Mouse (Mus musculus): ENCODE measurements at regions not wholly inside any gene's neighbourhood (a gene's known extent, or its start where the extent isn't known, plus 50 kb on each side); places are given as distances from the start of the nearest gene placed in this dataset.
A peak's percentile ranks its signal among the peaks of the same experiment; 100 is the strongest.

DNA sequence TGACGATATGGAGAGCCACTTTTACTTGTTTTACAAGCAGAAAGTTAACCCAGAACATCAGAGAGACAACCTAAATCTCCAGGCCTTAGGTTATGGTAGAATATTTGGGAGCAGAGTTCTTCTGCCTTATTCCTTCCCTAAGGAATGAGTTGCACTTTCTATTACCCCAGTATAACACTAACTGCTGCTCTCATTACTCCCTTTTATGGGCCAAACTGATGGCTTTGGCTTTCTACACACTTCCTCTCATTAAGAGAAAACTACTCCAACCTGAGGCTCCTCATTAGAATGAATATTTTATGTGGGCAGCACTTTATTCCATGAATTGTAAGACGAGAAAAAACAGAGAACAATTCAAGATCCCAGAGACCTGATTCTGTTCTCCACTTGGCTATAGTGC, 289.0 kb upstream of the Tnc start:
- no peak overlapping the region for H3K9ac ChIP-seq (replicated peaks; ENCODE audit: low read depth)
- ATAC-seq (no peak), DNase-seq (ENCODE audit: low spot score) (no peak)
- H3K27ac ChIP-seq (ENCODE audit: low read length): no peak overlapping the region
- TF ChIP-seq CTCF (IDR thresholded peaks at IDR 0.05): no peak
- TF ChIP-seq EP300 (IDR thresholded peaks at IDR 0.05): no peak
- H3K4me2 ChIP-seq (replicated peaks; ENCODE audit: low read depth, low read length): no peak overlapping the region
- H3K4me3 ChIP-seq (ENCODE audit: low read depth, low read length): no peak overlapping the region
- no peaks in the 10 kb centered on the region for H3K36me3 ChIP-seq (ENCODE audit: insufficient read depth, low read length)
- WGBS: 63% methylated on average over 2 of the region's 2 CpGs
- H3K27me3 ChIP-seq (replicated peaks; ENCODE audit: insufficient read depth, low read length): no peaks in the 10 kb centered on the region
- H3K4me1 ChIP-seq (ENCODE audit: insufficient read depth, low read depth, low read length): no peaks in the 10 kb centered on the region
- no peaks in the 10 kb centered on the region for H3K9me3 ChIP-seq (ENCODE audit: low read length)

DNA sequence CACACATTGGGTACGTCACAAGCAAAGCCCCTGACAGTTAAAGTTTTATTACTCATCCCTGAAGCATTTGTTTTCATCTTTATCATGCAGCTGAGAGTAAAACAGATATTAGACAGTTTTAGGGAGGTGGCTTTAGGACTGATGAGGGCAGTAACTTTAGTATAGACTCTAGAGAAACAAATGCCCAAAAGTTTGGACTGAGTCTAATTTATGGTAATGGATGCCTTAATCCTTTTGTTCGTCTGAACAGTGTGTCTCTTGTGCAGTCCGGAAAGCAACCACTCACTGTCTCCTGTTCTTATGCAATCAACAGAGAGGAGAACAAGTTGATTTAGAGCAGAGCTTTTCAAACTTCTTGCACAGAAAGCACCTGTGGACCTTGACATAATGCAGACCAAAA, 283.4 kb upstream of the Tnc start:
- WGBS: 50% methylated on average over 3 of the region's 3 CpGs
- TF ChIP-seq CTCF (IDR thresholded peaks at IDR 0.05) (no peak), EP300 (IDR thresholded peaks at IDR 0.05) (no peak)
- no peak for ATAC-seq

DNA sequence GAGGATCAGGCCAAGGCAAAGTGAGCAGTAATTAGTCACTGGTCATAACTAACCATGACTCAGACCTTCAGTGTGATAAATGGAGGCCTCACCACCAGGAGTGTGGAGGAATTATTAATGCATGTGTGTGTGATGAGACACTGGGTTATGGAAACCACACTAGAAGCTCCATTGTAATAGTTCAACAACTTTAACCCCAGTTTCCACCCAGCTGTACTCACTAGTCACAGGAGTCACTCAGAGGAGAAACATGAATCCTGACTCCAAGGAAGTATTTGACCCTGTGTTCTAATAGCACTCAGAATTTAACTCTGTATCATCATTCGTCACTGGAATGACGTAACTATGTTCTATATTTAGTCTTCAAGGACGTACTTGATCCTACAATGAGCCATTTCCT, 277.6 kb upstream of the Tnc start:
- Histone ChIP-seq H3K27me3 (replicated peaks; ENCODE audit: insufficient read depth, low read length) (no peaks in the 10 kb centered on the region), H3K36me3 (ENCODE audit: insufficient read depth, low read length) (no peaks in the 10 kb centered on the region), H3K9ac (replicated peaks; ENCODE audit: low read depth) (no peak overlapping the region), H3K27ac (ENCODE audit: low read length) (no peak overlapping the region), H3K4me1 (ENCODE audit: insufficient read depth, low read depth, low read length) (no peaks in the 10 kb centered on the region), H3K9me3 (ENCODE audit: low read length) (no peaks in the 10 kb centered on the region), H3K4me3 (ENCODE audit: low read depth, low read length) (no peak overlapping the region), H3K4me2 (replicated peaks; ENCODE audit: low read depth, low read length) (no peak overlapping the region)
- peak; percentile 15 for DNase-seq (ENCODE audit: low spot score)
- 20% methylated on average over 3 of the region's 3 CpGs for WGBS
- TF ChIP-seq CTCF (IDR thresholded peaks at IDR 0.05): no peak
- TF ChIP-seq EP300 (IDR thresholded peaks at IDR 0.05): 0 out of 2 replicates have a peak, but pooled peaks have one; percentile 20
- ATAC-seq: no peak

More for the DNA sequence above, 283.4 kb upstream of the Tnc start:
- no peak for DNase-seq (ENCODE audit: low spot score)
- no peaks in the 10 kb centered on the region for H3K36me3 ChIP-seq (ENCODE audit: insufficient read depth, low read length)
- H3K27me3 ChIP-seq (replicated peaks; ENCODE audit: insufficient read depth, low read length): no peaks in the 10 kb centered on the region
- H3K27ac ChIP-seq (ENCODE audit: low read length): no peak overlapping the region
- no peaks in the 10 kb centered on the region for H3K4me1 ChIP-seq (ENCODE audit: insufficient read depth, low read depth, low read length)
- no peak overlapping the region for H3K4me3 ChIP-seq (ENCODE audit: low read depth, low read length)
- H3K9me3 ChIP-seq (ENCODE audit: low read length): no peaks in the 10 kb centered on the region
- no peak overlapping the region for H3K9ac ChIP-seq (replicated peaks; ENCODE audit: low read depth)
- no peak overlapping the region for H3K4me2 ChIP-seq (replicated peaks; ENCODE audit: low read depth, low read length)

DNA sequence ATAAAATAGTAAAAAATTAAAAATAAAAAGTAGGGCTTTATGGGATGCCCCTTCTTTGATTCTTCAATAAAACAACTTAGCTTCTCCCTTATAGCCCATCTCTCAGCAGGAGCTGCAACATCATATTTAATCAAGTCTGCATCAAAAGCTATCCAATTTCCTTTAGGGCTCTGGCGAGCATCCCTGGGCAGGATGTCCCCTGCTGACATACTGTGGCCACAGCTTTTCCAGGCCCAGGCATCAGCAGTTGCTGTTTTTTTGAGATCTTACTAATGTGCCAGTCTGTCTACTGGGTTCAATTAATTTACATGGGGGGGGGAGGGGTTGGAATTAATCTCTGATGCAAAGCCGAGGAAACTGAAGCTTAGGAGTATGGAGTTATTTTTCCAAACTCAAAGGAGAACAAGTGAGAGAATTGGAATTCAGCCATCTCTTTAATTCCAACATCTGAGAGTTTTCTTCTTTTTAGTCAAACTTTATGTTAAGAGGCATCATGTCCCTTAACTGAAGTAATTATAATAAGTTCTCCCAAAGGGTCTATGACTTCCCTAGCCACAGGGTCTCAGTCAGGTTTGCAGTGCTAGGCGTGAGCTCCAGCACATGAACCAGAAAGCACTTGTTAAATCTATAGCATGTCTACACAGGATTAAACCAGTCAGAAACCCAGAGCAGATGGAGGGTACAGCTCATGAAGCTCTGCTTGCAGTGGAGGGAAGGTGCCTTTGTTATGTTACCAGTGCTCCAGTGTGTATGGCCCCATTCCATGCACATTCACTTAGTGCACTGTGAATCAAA, 269.9 kb upstream of the Tnc start:
- no peaks in the 10 kb centered on the region for H3K36me3 ChIP-seq (ENCODE audit: insufficient read depth, low read length)

DNA sequence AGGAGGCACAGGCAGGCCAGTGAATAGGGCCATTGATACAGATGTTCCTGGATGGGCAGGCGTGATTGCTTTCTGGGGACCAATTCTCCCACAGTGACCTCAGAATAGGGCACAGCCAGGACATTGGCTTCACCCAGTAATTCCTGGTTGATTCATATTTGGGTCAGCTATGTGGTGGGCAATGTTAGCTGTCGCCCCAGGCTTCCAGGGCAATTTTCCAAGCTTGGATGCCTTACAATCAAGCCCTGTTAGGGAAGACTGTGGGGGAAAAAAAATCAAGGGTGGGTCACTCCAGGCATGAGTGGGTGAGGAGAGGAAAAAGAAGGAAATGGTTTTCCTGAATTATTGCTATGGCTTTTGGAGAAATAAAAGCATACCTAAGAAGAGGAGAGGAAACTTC, 250.1 kb upstream of the Tnc start:
- DNase-seq (ENCODE audit: low spot score) (no peak), ATAC-seq (no peak)
- no peak overlapping the region for H3K4me3 ChIP-seq (ENCODE audit: low read depth, low read length)
- no peak overlapping the region for H3K9ac ChIP-seq (replicated peaks; ENCODE audit: low read depth)
- H3K27me3 ChIP-seq (replicated peaks; ENCODE audit: insufficient read depth, low read length): no peaks in the 10 kb centered on the region
- no peak for TF ChIP-seq EP300 (IDR thresholded peaks at IDR 0.05)
- no peak overlapping the region for H3K27ac ChIP-seq (ENCODE audit: low read length)
- H3K36me3 ChIP-seq (ENCODE audit: insufficient read depth, low read length): no peaks in the 10 kb centered on the region
- no peak overlapping the region for H3K4me2 ChIP-seq (replicated peaks; ENCODE audit: low read depth, low read length)
- no peaks in the 10 kb centered on the region for H3K4me1 ChIP-seq (ENCODE audit: insufficient read depth, low read depth, low read length)
- H3K9me3 ChIP-seq (ENCODE audit: low read length): no peaks in the 10 kb centered on the region
- WGBS: 70% methylated on average over 2 of the region's 2 CpGs

More for the DNA sequence above, 269.9 kb upstream of the Tnc start:
- WGBS: 75% methylated on average over 3 of the region's 3 CpGs
- no peak overlapping the region for H3K9ac ChIP-seq (replicated peaks; ENCODE audit: low read depth)
- H3K9me3 ChIP-seq (ENCODE audit: low read length): no peaks in the 10 kb centered on the region
- H3K4me3 ChIP-seq (ENCODE audit: low read depth, low read length): no peak overlapping the region
- H3K27ac ChIP-seq (ENCODE audit: low read length): no peak overlapping the region
- DNase-seq (ENCODE audit: low spot score) (no peak), ATAC-seq (no peak)
- H3K4me2 ChIP-seq (replicated peaks; ENCODE audit: low read depth, low read length): no peak overlapping the region
- no peak for TF ChIP-seq EP300 (IDR thresholded peaks at IDR 0.05)
- TF ChIP-seq CTCF (IDR thresholded peaks at IDR 0.05): no peak
- H3K27me3 ChIP-seq (replicated peaks; ENCODE audit: insufficient read depth, low read length): no peaks in the 10 kb centered on the region
- H3K4me1 ChIP-seq (ENCODE audit: insufficient read depth, low read depth, low read length): no peaks in the 10 kb centered on the region; the same call in 1 of the 2 replicates

DNA sequence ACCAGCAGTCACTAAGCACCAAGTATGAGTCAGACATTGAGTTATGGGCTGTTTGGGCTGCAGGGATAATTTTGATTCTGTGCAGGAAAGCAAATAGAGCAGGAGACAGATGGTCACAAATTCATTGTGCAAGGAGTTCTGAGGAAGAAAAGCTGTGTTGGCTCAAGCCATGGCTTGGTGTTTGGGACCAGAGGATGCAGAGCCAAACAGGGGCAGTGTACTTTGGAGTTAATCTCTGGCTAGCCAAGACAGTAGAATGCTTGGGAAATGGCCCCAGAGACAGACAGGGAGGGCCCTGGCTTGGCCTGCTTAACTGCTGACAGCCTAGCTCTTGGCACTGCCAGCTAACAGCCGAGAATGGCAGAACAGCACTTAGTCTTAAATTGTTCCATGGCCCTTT, 235.7 kb upstream of the Tnc start:
- H3K9me3 ChIP-seq (ENCODE audit: low read length): no peaks in the 10 kb centered on the region
- no peak overlapping the region for H3K9ac ChIP-seq (replicated peaks; ENCODE audit: low read depth)
- H3K4me3 ChIP-seq (ENCODE audit: low read depth, low read length): no peak overlapping the region
- TF ChIP-seq EP300 (IDR thresholded peaks at IDR 0.05): no peak
- TF ChIP-seq CTCF (IDR thresholded peaks at IDR 0.05): no peak
- no peak overlapping the region for H3K27ac ChIP-seq (ENCODE audit: low read length)
- ATAC-seq (peak; percentile 80), DNase-seq (ENCODE audit: low spot score) (peak; percentile 34)
- H3K4me1 ChIP-seq (ENCODE audit: insufficient read depth, low read depth, low read length): no peaks in the 10 kb centered on the region
- 47% methylated on average over 1 of the region's 1 CpGs for WGBS
- H3K4me2 ChIP-seq (replicated peaks; ENCODE audit: low read depth, low read length): no peak overlapping the region
- no peaks in the 10 kb centered on the region for H3K27me3 ChIP-seq (replicated peaks; ENCODE audit: insufficient read depth, low read length)
- H3K36me3 ChIP-seq (ENCODE audit: insufficient read depth, low read length): no peaks in the 10 kb centered on the region
